Mouse (Mus musculus): ENCODE results near the gene Cd99l2. TPM values are rescaled to one million over a fixed set of nuclear protein-coding genes. Genes with fewer than 3 reads are reported as not detected.
"Not testable (repeated sequence)": the region's sequence is repeated elsewhere in the genome, so short reads cannot be mapped to it uniquely, and the experiment has no call there.

The Cd99l2 gene
- polyA plus RNA-seq, 1 experiment from 2014 or later = 86.5 TPM

GRCm38 (mm10) chrX:71524310-71524709 is 31.7 kb upstream of the Cd99l2 start:
- no peaks in the 10 kb centered on the region for H3K27me3 ChIP-seq (ENCODE audit: control insufficient read depth, insufficient read depth, low read depth, low read length)
- H3K9me3 ChIP-seq (replicated peaks; ENCODE audit: control insufficient read depth, low read length, poor library complexity, severe bottlenecking) = no peaks in the 10 kb centered on the region
- no peak overlapping the region for H3K4me3 ChIP-seq (ENCODE audit: low read depth, low read length)
- no peak overlapping the region for H3K4me2 ChIP-seq (ENCODE audit: low read length)
- no peaks in the 10 kb centered on the region for H3K36me3 ChIP-seq (ENCODE audit: control insufficient read depth, insufficient read depth, low read length)
- no peak overlapping the region for H3K27ac ChIP-seq (ENCODE audit: low read length)
- WGBS = 61% methylated on average over 2 of the region's 2 CpGs
- H3K4me1 ChIP-seq (ENCODE audit: control insufficient read depth, insufficient read depth, low read length) = no peaks in the 10 kb centered on the region; the same call in 1 of the 2 replicates
- no peak for ATAC-seq
- no peak overlapping the region for H3K9ac ChIP-seq (ENCODE audit: low read depth, low read length)

GRCm38 (mm10) chrX:71522889-71523288 is 30.2 kb upstream of the Cd99l2 start:
- Histone ChIP-seq H3K27me3 (ENCODE audit: control insufficient read depth, insufficient read depth, low read depth, low read length) (no peaks in the 10 kb centered on the region), H3K4me3 (ENCODE audit: low read depth, low read length) (no peak overlapping the region), H3K27ac (ENCODE audit: low read length) (no peak overlapping the region), H3K36me3 (ENCODE audit: control insufficient read depth, insufficient read depth, low read length) (no peaks in the 10 kb centered on the region), H3K9ac (ENCODE audit: low read depth, low read length) (no peak overlapping the region), H3K4me1 (ENCODE audit: control insufficient read depth, insufficient read depth, low read length) (no peaks in the 10 kb centered on the region), H3K9me3 (replicated peaks; ENCODE audit: control insufficient read depth, low read length, poor library complexity, severe bottlenecking) (no peaks in the 10 kb centered on the region), H3K4me2 (ENCODE audit: low read length) (no peak overlapping the region)
- ATAC-seq = no peak
- WGBS = 90% methylated on average over 3 of the region's 3 CpGs

GRCm38 (mm10) chrX:71519252-71519651 is 26.6 kb upstream of the Cd99l2 start:
- H3K27me3 ChIP-seq (ENCODE audit: control insufficient read depth, insufficient read depth, low read depth, low read length) = no peaks in the 10 kb centered on the region
- 79% methylated on average over 4 of the region's 4 CpGs for WGBS
- H3K27ac ChIP-seq (ENCODE audit: low read length) = no peak overlapping the region
- no peak overlapping the region for H3K4me2 ChIP-seq (ENCODE audit: low read length)
- H3K4me1 ChIP-seq (ENCODE audit: control insufficient read depth, insufficient read depth, low read length) = no peaks in the 10 kb centered on the region
- H3K4me3 ChIP-seq (ENCODE audit: low read depth, low read length) = no peak overlapping the region
- H3K9ac ChIP-seq (ENCODE audit: low read depth, low read length) = no peak overlapping the region
- H3K9me3 ChIP-seq (replicated peaks; ENCODE audit: control insufficient read depth, low read length, poor library complexity, severe bottlenecking) = no peaks in the 10 kb centered on the region
- no peaks in the 10 kb centered on the region for H3K36me3 ChIP-seq (ENCODE audit: control insufficient read depth, insufficient read depth, low read length)
- no peak for ATAC-seq

- not testable (repeated sequence) for H3K4me2 ChIP-seq (ENCODE audit: low read length); H3K27ac ChIP-seq (ENCODE audit: low read length); H3K9ac ChIP-seq (ENCODE audit: low read depth, low read length); H3K9me3 ChIP-seq (replicated peaks; ENCODE audit: control insufficient read depth, low read length, poor library complexity, severe bottlenecking); H3K4me3 ChIP-seq (ENCODE audit: low read depth, low read length); H3K36me3 ChIP-seq (ENCODE audit: control insufficient read depth, insufficient read depth, low read length); H3K27me3 ChIP-seq (ENCODE audit: control insufficient read depth, insufficient read depth, low read depth, low read length); H3K4me1 ChIP-seq (ENCODE audit: control insufficient read depth, insufficient read depth, low read length); ATAC-seq
- WGBS = 91% methylated on average over 4 of the region's 4 CpGs
These were observed 13.9 kb upstream of the Cd99l2 start for GRCm38 (mm10) chrX:71506591-71506990.

- peaks cover 17% of the 10 kb centered on the region for H3K4me1 ChIP-seq (ENCODE audit: control insufficient read depth, insufficient read depth, low read length)
- H3K9me3 ChIP-seq (replicated peaks; ENCODE audit: control insufficient read depth, low read length, poor library complexity, severe bottlenecking) = no peaks in the 10 kb centered on the region
- no peaks in the 10 kb centered on the region for H3K27me3 ChIP-seq (ENCODE audit: control insufficient read depth, insufficient read depth, low read depth, low read length)
- peak; percentile 64 for ATAC-seq
- peak overlapping the region; percentile 51 for H3K4me3 ChIP-seq (ENCODE audit: low read depth, low read length)
- no peaks in the 10 kb centered on the region for H3K36me3 ChIP-seq (ENCODE audit: control insufficient read depth, insufficient read depth, low read length)
- H3K27ac ChIP-seq (ENCODE audit: low read length) = peak overlapping the region; percentile 91
- WGBS = 17% methylated on average over 9 of the region's 9 CpGs
- H3K9ac ChIP-seq (ENCODE audit: low read depth, low read length) = peak overlapping the region; percentile 64
- peak overlapping the region; percentile 72 for H3K4me2 ChIP-seq (ENCODE audit: low read length)
These were observed 619 bp upstream of the Cd99l2 start for GRCm38 (mm10) chrX:71493279-71493656.

GRCm38 (mm10) chrX:71491931-71492633 is 567 bp downstream of the Cd99l2 start:
- Histone ChIP-seq H3K4me2 (ENCODE audit: low read length) (peak overlapping the region; percentile 72), H3K9ac (ENCODE audit: low read depth, low read length) (peak overlapping the region; percentile 64), H3K36me3 (ENCODE audit: control insufficient read depth, insufficient read depth, low read length) (no peaks in the 10 kb centered on the region), H3K9me3 (replicated peaks; ENCODE audit: control insufficient read depth, low read length, poor library complexity, severe bottlenecking) (no peaks in the 10 kb centered on the region), H3K4me3 (ENCODE audit: low read depth, low read length) (peak overlapping the region; percentile 51), H3K27ac (ENCODE audit: low read length) (peak overlapping the region; percentile 91), H3K27me3 (ENCODE audit: control insufficient read depth, insufficient read depth, low read depth, low read length) (no peaks in the 10 kb centered on the region), H3K4me1 (ENCODE audit: control insufficient read depth, insufficient read depth, low read length) (peaks cover 17% of the 10 kb centered on the region)
- WGBS = 26% methylated on average over 17 of the region's 17 CpGs
- ATAC-seq = peak; percentile 84; the same call in 1 of the 2 replicates

GRCm38 (mm10) chrX:71489353-71489752 is 3.3 kb downstream of the Cd99l2 start:
- Histone ChIP-seq H3K36me3 (ENCODE audit: control insufficient read depth, insufficient read depth, low read length) (no peaks in the 10 kb centered on the region), H3K9me3 (replicated peaks; ENCODE audit: control insufficient read depth, low read length, poor library complexity, severe bottlenecking) (no peaks in the 10 kb centered on the region), H3K4me1 (ENCODE audit: control insufficient read depth, insufficient read depth, low read length) (peaks cover 17% of the 10 kb centered on the region), H3K4me3 (ENCODE audit: low read depth, low read length) (no peak overlapping the region), H3K4me2 (ENCODE audit: low read length) (no peak overlapping the region), H3K27ac (ENCODE audit: low read length) (no peak overlapping the region), H3K9ac (ENCODE audit: low read depth, low read length) (no peak overlapping the region), H3K27me3 (ENCODE audit: control insufficient read depth, insufficient read depth, low read depth, low read length) (no peaks in the 10 kb centered on the region)
- ATAC-seq = no peak
- WGBS = 95% methylated on average over 1 of the region's 1 CpGs

GRCm38 (mm10) chrX:71482244-71482643 is 10.4 kb downstream of the Cd99l2 start:
- Histone ChIP-seq H3K36me3 (ENCODE audit: control insufficient read depth, insufficient read depth, low read length) (no peaks in the 10 kb centered on the region), H3K4me3 (ENCODE audit: low read depth, low read length) (no peak overlapping the region), H3K4me1 (ENCODE audit: control insufficient read depth, insufficient read depth, low read length) (no peaks in the 10 kb centered on the region), H3K27me3 (ENCODE audit: control insufficient read depth, insufficient read depth, low read depth, low read length) (no peaks in the 10 kb centered on the region), H3K27ac (ENCODE audit: low read length) (no peak overlapping the region), H3K9ac (ENCODE audit: low read depth, low read length) (no peak overlapping the region), H3K4me2 (ENCODE audit: low read length) (no peak overlapping the region), H3K9me3 (replicated peaks; ENCODE audit: control insufficient read depth, low read length, poor library complexity, severe bottlenecking) (no peaks in the 10 kb centered on the region)
- no peak for ATAC-seq
- WGBS = 93% methylated on average over 2 of the region's 2 CpGs

GRCm38 (mm10) chrX:71475992-71476391 is 16.7 kb downstream of the Cd99l2 start:
- WGBS = 86% methylated on average over 3 of the region's 3 CpGs
- H3K4me1 ChIP-seq (ENCODE audit: control insufficient read depth, insufficient read depth, low read length) = no peaks in the 10 kb centered on the region; the same call in 1 of the 2 replicates
- H3K36me3 ChIP-seq (ENCODE audit: control insufficient read depth, insufficient read depth, low read length) = no peaks in the 10 kb centered on the region
- H3K4me2 ChIP-seq (ENCODE audit: low read length) = no peak overlapping the region
- H3K4me3 ChIP-seq (ENCODE audit: low read depth, low read length) = no peak overlapping the region
- H3K9me3 ChIP-seq (replicated peaks; ENCODE audit: control insufficient read depth, low read length, poor library complexity, severe bottlenecking) = no peaks in the 10 kb centered on the region
- no peak for ATAC-seq
- no peaks in the 10 kb centered on the region for H3K27me3 ChIP-seq (ENCODE audit: control insufficient read depth, insufficient read depth, low read depth, low read length)
- H3K27ac ChIP-seq (ENCODE audit: low read length) = no peak overlapping the region
- no peak overlapping the region for H3K9ac ChIP-seq (ENCODE audit: low read depth, low read length)
